Mouse (Mus musculus): ENCODE data around the gene Rps6kb2.

DNA sequence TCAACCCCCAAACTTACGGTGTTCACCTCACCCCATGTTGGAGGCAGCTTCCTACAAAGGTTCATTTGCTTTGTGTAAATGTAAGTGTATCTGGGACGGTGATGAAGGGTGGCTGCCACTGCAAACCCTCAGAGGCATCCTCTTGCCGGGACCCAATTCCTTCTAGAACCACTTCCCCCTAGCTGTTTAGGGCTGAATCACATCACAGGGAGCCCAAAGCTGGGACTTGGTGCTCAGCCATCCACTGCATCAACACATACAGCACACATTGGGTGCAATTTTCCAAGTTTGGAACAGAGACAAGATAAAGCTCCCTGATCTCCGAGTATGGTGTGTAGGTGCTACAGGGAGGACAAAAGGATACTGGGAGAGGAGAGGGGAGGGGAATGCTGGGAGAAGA, 41.7 kb upstream of the Rps6kb2 start:
- TF ChIP-seq CTCF (IDR thresholded peaks at IDR 0.05; ENCODE audit: low read depth, low read length) (no peak), TAL1 (conservative IDR thresholded peaks at IDR 0.05; ENCODE audit: low read depth, low read length) (no peak)
